Mouse (Mus musculus): Measurements from ENCODE around the gene Iapp. TPM values are rescaled to one million over a fixed set of nuclear protein-coding genes. Genes with fewer than 3 reads are reported as not detected.

The Iapp gene
- polyA plus RNA-seq, 1 experiment from 2014 or later: not detected

Other genes with a start within 250 kb of the Iapp start
- not detected in 2 replicates for gene Slco1a6, start 89.9 kb upstream of the Iapp start, polyA plus RNA-seq (2014; fragmentation: Nextera tagmentation; extraction: Ambion mirVana)
- 0.18 and 0.35 TPM in 2 replicates for gene Slco1a5, start 24.6 kb downstream of the Iapp start, polyA plus RNA-seq (2014; fragmentation: Nextera tagmentation; extraction: Ambion mirVana)
- gene Pyroxd1, start 47.2 kb downstream of the Iapp start, polyA plus RNA-seq (2014; fragmentation: Nextera tagmentation; extraction: Ambion mirVana): 19.4 and 22.4 TPM in 2 replicates
- 27.9 and 32.3 TPM in 2 replicates for gene Recql, start 88.7 kb downstream of the Iapp start, polyA plus RNA-seq (2014; fragmentation: Nextera tagmentation; extraction: Ambion mirVana)
- gene Golt1b, start 88.8 kb downstream of the Iapp start, polyA plus RNA-seq (2014; fragmentation: Nextera tagmentation; extraction: Ambion mirVana): 80.4 and 87.0 TPM in 2 replicates
- 1.4 and 1.9 TPM in 2 replicates for gene Spx, start 115.0 kb downstream of the Iapp start, polyA plus RNA-seq (2014; fragmentation: Nextera tagmentation; extraction: Ambion mirVana)
- not detected in 2 replicates for gene Gys2, start 174.7 kb downstream of the Iapp start, polyA plus RNA-seq (2014; fragmentation: Nextera tagmentation; extraction: Ambion mirVana)
- 568 and 607 TPM in 2 replicates for gene Ldhb, start 209.5 kb downstream of the Iapp start, polyA plus RNA-seq (2014; fragmentation: Nextera tagmentation; extraction: Ambion mirVana)